Comparison of ENCODE assay signal across 14 mouse cellular contexts in the genomic region with DNA sequence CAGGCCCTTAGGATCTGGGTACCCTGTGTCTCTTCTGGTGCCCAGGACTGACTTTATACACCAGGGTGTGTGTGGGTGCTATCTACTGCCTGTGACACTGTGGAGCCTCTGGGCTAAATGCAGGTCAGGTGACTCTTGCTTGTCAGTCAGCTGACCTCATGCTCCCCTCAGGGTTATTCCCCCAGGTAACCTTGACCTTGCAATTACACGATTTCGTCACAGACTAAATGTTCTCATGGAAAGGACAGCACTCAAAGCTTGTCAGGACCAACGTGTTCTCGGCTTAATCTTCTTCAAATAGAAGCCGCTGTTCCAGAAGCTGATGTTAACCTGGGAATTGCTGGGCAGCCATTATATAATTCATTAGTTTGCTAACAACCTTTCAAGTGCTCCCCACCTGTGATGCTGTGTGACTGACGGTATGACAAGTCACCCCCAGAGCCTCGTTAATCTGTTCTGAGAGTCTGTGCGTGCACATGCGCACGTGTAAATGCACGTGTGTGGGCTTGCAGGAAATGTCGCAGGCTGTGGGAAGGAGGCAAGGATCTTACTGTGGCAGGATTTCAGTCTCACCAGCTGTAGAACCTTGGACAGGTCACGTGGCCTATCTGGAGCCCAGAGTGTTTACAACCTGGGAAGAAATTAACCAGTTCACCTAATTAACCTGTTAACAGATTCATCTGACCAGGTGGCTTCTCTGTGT.
DNase-seq lines count a peak whose midpoint lies in the region; ATAC-seq and TF ChIP-seq lines count a peak whose summit lies in the region.
"Had no signal": no experiment of that assay in that cellular context is flagged by ENCODE, and none has a peak within 500 bp of the region (broad histone marks: within the 10 kb centered on the region; RNA-seq: fewer than 3 reads in every experiment).

No protein-coding gene starts in this region.

- WGBS in kidney, embryonic 14.5 days, result 64% methylated on average over 13 of the region's 13 CpGs

- no peaks in the 10 kb centered on the region for H3K9me3 ChIP-seq in kidney, embryonic 14.5 days (ENCODE audit: control insufficient read depth, low read length)
- H3K9me3 ChIP-seq in CH12.LX (replicated peaks; ENCODE audit: low read length), result peaks cover 3% of the 10 kb centered on the region
- H3K9me3 ChIP-seq: midbrain, embryonic 12.5 days had no signal

- peak; percentile 54 for DNase-seq in adrenal gland, adult 2 months
- DNase-seq in adrenal gland, adult 18-20 months (ENCODE audit: low spot score in 2 of 2), result no peak
- DNase-seq in kidney, adult 8-10 months, result peak; percentile 40 to 69
- no peak for DNase-seq in CH12.LX (ENCODE audit: extremely low read depth)
- DNase-seq in kidney, postnatal 25 days, result peak; percentile 53 to 74
- no peak for DNase-seq in spleen, postnatal 36 days (ENCODE audit: low spot score in 2 of 2)
- DNase-seq: cerebellum, postnatal 36 days; gastrocnemius, postnatal 14 days; layer of hippocampus, adult 9-11 months; lung, adult 2 months had no signal

- dilution Hi-C loops in CH12.LX (cut with MboI; ENCODE audit: extremely low pct_ligation_motif_present, extremely low pct_unique_long_range_greater_than_20kb, low sequenced_read_pairs), result no loop called here

- no peak for TF ChIP-seq RAD21 in CH12.LX (IDR thresholded peaks at IDR 0.05; ENCODE audit: low read depth, low read length)

- ATAC-seq in kidney, embryonic 14.5 days (ENCODE audit: low FRiP score, low TSS enrichment), result no peak
- ATAC-seq in granulocyte monocyte progenitor cell, adult 5-6 weeks (replicated peaks; ENCODE audit: poor library complexity, severe bottlenecking), result no peak

- H3K9ac ChIP-seq in kidney, embryonic 14.5 days (ENCODE audit: low read depth, low read length), result no peak overlapping the region
- no peak overlapping the region for H3K9ac ChIP-seq in CH12.LX (ENCODE audit: insufficient read depth, low read depth)
- H3K9ac ChIP-seq: midbrain, embryonic 12.5 days had no signal

- no peak overlapping the region for H3K4me3 ChIP-seq in kidney, embryonic 14.5 days (ENCODE audit: low read length)
- H3K4me3 ChIP-seq in CH12.LX (replicated peaks in 1 of 3; ENCODE audit: low read depth in 2 of 3, low read length in 2 of 3, poor library complexity in 1 of 3), result no peak overlapping the region
- H3K4me3 ChIP-seq: forebrain, embryonic 10.5 days; midbrain, embryonic 12.5 days had no signal

- H3K27ac ChIP-seq in kidney, embryonic 14.5 days (ENCODE audit: low read depth, low read length), result no peak overlapping the region
- no peak overlapping the region for H3K27ac ChIP-seq in CH12.LX (ENCODE audit: insufficient read depth, low read depth)
- H3K27ac ChIP-seq: forebrain, embryonic 10.5 days; midbrain, embryonic 12.5 days had no signal

- H3K4me2 ChIP-seq in kidney, embryonic 14.5 days (replicated peaks; ENCODE audit: low read depth, low read length), result no peak overlapping the region
- H3K4me2 ChIP-seq in CH12.LX (ENCODE audit: insufficient read depth, low read depth, poor library complexity, severe bottlenecking), result no peak overlapping the region
- H3K4me2 ChIP-seq: midbrain, embryonic 12.5 days had no signal

- in situ Hi-C loops in CH12.LX (cut with MboI; ENCODE audit: low pct_ligation_motif_present, low pct_unique_long_range_greater_than_20kb, low sequenced_read_pairs), result no loop called here

- no peaks in the 10 kb centered on the region for H3K27me3 ChIP-seq in kidney, embryonic 14.5 days (ENCODE audit: control insufficient read depth, insufficient read depth, low read length)
- peaks cover 7% of the 10 kb centered on the region for H3K27me3 ChIP-seq in CH12.LX (replicated peaks)
- H3K27me3 ChIP-seq: midbrain, embryonic 12.5 days had no signal

- no peaks in the 10 kb centered on the region for H3K79me2 ChIP-seq in CH12.LX (replicated peaks; ENCODE audit: control insufficient read depth, extremely low read depth, insufficient read depth, poor library complexity, severe bottlenecking)

- no peaks in the 10 kb centered on the region for H3K36me3 ChIP-seq in kidney, embryonic 14.5 days (ENCODE audit: control insufficient read depth, insufficient read depth, low read length)
- no peaks in the 10 kb centered on the region for H3K36me3 ChIP-seq in CH12.LX (replicated peaks in 1 of 2; ENCODE audit: control insufficient read depth in 1 of 2, insufficient read depth in 1 of 2, low read length in 1 of 2)
- H3K36me3 ChIP-seq: forebrain, embryonic 10.5 days; midbrain, embryonic 12.5 days had no signal

- TF ChIP-seq POLR2A in CH12.LX (IDR thresholded peaks at IDR 0.05; ENCODE audit: low read depth, low read length), result no peak

- TF ChIP-seq CTCF in CH12.LX (conservative IDR thresholded peaks at IDR 0.05 in 1 of 2, IDR thresholded peaks at IDR 0.05 in 1 of 2; ENCODE audit: low read depth in 2 of 2, low read length in 2 of 2), result no peak

- no peak for TF ChIP-seq EP300 in CH12.LX (IDR thresholded peaks at IDR 0.05; ENCODE audit: low read length)

- H3K4me1 ChIP-seq in kidney, embryonic 14.5 days (ENCODE audit: control insufficient read depth, insufficient read depth, low read length), result no peaks in the 10 kb centered on the region
- no peaks in the 10 kb centered on the region for H3K4me1 ChIP-seq in CH12.LX (ENCODE audit: control insufficient read depth in 1 of 2, insufficient read depth in 2 of 2)
- H3K4me1 ChIP-seq: midbrain, embryonic 12.5 days had no signal

TF ChIP-seq in CH12.LX, 34 proteins besides CTCF, POLR2A, EP300 and RAD21:
- TF ChIP-seq SMC3 (IDR thresholded peaks at IDR 0.05; ENCODE audit: low read depth, low read length), result no peak
- TF ChIP-seq BHLHE40 (IDR thresholded peaks at IDR 0.05; ENCODE audit: low read depth, low read length), result 0 out of 2 replicates have a peak, but pooled peaks have one; percentile 17

Comparison
In these comparisons a context has a peak if more than half of its experiments do, and no peak if none do; other contexts are left out.
1. DNase-seq: peak in adrenal gland, adult 2 months (single experiment), kidney, adult 8-10 months (2 of 2) and kidney, postnatal 25 days (2 of 2); none in adrenal gland, adult 18-20 months (0 of 2), CH12.LX (single experiment) and spleen, postnatal 36 days (0 of 2).